13 mouse cellular contexts compared by ENCODE assay signal in the genomic region with DNA sequence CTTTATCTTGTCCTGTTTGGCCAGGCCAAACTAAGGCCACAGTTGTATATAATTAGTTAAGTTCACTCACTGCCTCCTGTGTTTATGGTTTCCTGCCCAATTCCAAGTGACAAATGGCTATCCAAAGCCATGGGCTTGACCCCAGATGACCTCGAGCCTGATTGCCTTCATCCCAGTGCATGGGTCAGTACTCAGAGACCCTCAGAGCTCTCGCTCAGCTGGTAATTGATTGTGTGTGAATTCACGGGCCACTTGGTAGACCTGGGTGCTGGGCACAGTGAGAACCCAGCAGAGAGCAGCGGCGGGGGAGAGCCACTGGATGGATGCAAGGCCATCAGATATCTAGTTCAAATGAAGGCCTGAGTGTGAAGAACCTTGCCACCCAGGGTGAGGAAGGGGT.
"Had no signal": no experiment of that assay in that cellular context is flagged by ENCODE, and none has a peak within 500 bp of the region (broad histone marks: within the 10 kb centered on the region; RNA-seq: fewer than 3 reads in every experiment).

No protein-coding gene starts in this region.

- H3K36me3 ChIP-seq: limb, embryonic 10.5 days; lung, embryonic 15.5 days; midbrain, embryonic 12.5 days had no signal

- H3K4me2 ChIP-seq: liver, embryonic 11.5 days; lung, embryonic 15.5 days; midbrain, embryonic 12.5 days had no signal

- H3K9ac ChIP-seq: lung, embryonic 15.5 days; midbrain, embryonic 12.5 days had no signal

- H3K27me3 ChIP-seq: lung, embryonic 15.5 days; midbrain, embryonic 12.5 days had no signal

- H3K9me3 ChIP-seq: limb, embryonic 10.5 days; lung, embryonic 15.5 days; midbrain, embryonic 12.5 days had no signal

- H3K27ac ChIP-seq: lung, embryonic 15.5 days; macrophage; midbrain, embryonic 12.5 days had no signal

- H3K4me1 ChIP-seq: lung, embryonic 15.5 days; megakaryocyte, embryonic 14.5 days; midbrain, embryonic 12.5 days had no signal

- H3K4me3 ChIP-seq: limb, embryonic 10.5 days; lung, embryonic 15.5 days; megakaryocyte, embryonic 14.5 days; midbrain, embryonic 12.5 days had no signal

- ATAC-seq: midbrain, embryonic 16.5 days had no signal

- DNase-seq: kidney, postnatal 25 days; lung, postnatal 14 days; right cerebral cortex, postnatal 4 days; spleen, adult 18-20 months; thymus, adult 18-20 months; thymus, postnatal 14 days had no signal
